Mouse (Mus musculus) lung, adult 2 months (tissue): ENCODE results near the gene Rsrc1.

Source experiments
- CTCF ChIP-seq: fragments of 200-500 bp; IDR thresholded peaks from 2 replicates; pipeline ENCODE4 v1.5.1; 2011; ENCODE audit warnings: mild to moderate bottlenecking, low read length, control low read depth; ENCODE audit not compliant: insufficient read depth
- POLR2A ChIP-seq: fragments of 200-500 bp; IDR thresholded peaks from 2 replicates; pipeline ENCODE4 v1.6.1; 2011; ENCODE audit warnings: low read depth, mild to moderate bottlenecking, control low read depth, low read length, borderline replicate concordance; ENCODE audit errors: extremely low read depth

DNA sequence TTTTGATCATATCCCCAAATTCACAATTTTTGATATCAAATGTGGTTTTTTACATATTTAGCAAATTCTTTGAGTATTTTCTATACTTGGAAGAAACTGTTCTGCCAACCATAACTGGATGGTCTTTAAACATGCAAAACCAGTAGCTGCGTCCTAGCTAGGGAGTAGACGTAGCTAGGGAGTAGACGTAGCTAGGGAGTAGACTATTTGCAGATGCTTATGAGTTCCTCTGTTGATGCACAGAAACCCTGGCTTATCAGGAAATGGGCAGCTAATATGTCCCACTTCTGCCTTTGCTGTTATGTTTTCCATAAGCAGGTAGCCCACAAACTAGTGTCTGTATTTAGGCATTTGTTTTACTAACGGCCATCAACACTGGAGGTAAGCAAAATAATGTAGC, 298.6 kb downstream of the Rsrc1 start:
- TF ChIP-seq CTCF (no peak), POLR2A (no peak)
